Mouse (Mus musculus): ENCODE results near the gene Hbq1b. TPM values are rescaled to one million over a fixed set of nuclear protein-coding genes. Genes with fewer than 3 reads are reported as not detected.

Gene Hbq1b
- polyA plus RNA-seq, 1 experiment from 2014 or later, result 0.87 TPM

DNA sequence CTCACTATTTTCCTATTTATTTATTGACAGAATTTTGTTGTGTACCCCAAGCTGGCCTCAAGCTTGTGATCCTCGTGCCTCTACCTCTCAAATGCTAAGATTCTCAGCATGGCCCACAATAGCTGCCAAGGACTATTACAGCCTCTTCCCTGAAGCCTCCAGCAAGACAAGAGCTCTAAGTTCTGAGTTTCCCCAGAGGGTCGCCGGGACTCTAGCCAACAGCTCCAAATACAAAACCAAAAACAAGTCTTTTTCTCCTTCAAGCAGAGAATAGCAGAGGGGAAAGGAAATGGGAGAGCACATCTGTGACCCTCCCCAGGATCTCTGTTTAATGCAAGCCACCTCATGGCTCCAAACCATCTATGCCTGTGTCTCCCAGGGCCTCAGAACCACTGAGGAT is 42.7 kb upstream of the Hbq1b start:
- H3K36me3 ChIP-seq (ENCODE audit: insufficient read depth, low read length), result peaks cover 21% of the 10 kb centered on the region
- H3K4me3 ChIP-seq (replicated peaks; ENCODE audit: low read depth, low read length), result no peak overlapping the region
- no peak for TF ChIP-seq CTCF (IDR thresholded peaks at IDR 0.05; ENCODE audit: low read depth)
- H3K27ac ChIP-seq, result peak overlapping the region; percentile 77
- no peak overlapping the region for H3K9ac ChIP-seq (ENCODE audit: low read depth, low read length)
- 0 out of 2 replicates have a peak overlapping the region, but pooled peaks have one; percentile 10 for H3K4me2 ChIP-seq (ENCODE audit: low read length)
- no peaks in the 10 kb centered on the region for H3K9me3 ChIP-seq (replicated peaks; ENCODE audit: low read length)
- DNase-seq (ENCODE audit: low spot score) (peak; percentile 38), ATAC-seq (replicated peaks; ENCODE audit: low FRiP score, low read depth) (no peak)
- no peaks in the 10 kb centered on the region for H3K27me3 ChIP-seq (ENCODE audit: insufficient read depth, low read length)
- 70% methylated on average over 3 of the region's 3 CpGs for WGBS
- peaks cover 12% of the 10 kb centered on the region for H3K4me1 ChIP-seq (replicated peaks; ENCODE audit: insufficient read depth, low read length)

DNA sequence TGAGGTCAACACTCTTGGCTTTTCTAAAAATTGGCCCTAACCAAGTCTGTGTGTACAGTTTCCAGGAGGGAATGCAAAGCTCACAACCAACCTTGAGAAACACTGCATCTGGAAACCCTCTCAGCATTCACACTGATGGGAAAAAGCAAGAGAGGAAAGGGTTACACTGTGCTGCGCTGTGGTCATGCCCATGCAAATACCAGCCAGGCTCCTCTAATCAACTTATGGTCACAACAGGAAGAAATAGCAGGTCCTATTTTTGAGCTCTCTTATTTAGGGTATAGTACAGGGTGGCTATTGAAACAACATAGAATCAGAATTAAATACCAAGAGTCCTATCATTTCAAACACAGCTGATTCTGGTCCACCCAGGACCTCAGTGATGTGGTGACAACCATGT is 42.1 kb upstream of the Hbq1b start:
- H3K4me2 ChIP-seq (ENCODE audit: low read length), result no peak overlapping the region
- peaks cover 20% of the 10 kb centered on the region for H3K36me3 ChIP-seq (ENCODE audit: insufficient read depth, low read length)
- no peaks in the 10 kb centered on the region for H3K9me3 ChIP-seq (replicated peaks; ENCODE audit: low read length)
- 80% methylated on average over 1 of the region's 1 CpGs for WGBS
- TF ChIP-seq CTCF (IDR thresholded peaks at IDR 0.05; ENCODE audit: low read depth), result no peak
- H3K4me3 ChIP-seq (replicated peaks; ENCODE audit: low read depth, low read length), result no peak overlapping the region
- H3K27ac ChIP-seq, result peak overlapping the region; percentile 77
- H3K9ac ChIP-seq (ENCODE audit: low read depth, low read length), result no peak overlapping the region
- DNase-seq (ENCODE audit: low spot score), result no peak
- no peak for ATAC-seq (replicated peaks; ENCODE audit: low FRiP score, low read depth)
- no peaks in the 10 kb centered on the region for H3K27me3 ChIP-seq (ENCODE audit: insufficient read depth, low read length)
- H3K4me1 ChIP-seq (replicated peaks; ENCODE audit: insufficient read depth, low read length), result peaks cover 12% of the 10 kb centered on the region

DNA sequence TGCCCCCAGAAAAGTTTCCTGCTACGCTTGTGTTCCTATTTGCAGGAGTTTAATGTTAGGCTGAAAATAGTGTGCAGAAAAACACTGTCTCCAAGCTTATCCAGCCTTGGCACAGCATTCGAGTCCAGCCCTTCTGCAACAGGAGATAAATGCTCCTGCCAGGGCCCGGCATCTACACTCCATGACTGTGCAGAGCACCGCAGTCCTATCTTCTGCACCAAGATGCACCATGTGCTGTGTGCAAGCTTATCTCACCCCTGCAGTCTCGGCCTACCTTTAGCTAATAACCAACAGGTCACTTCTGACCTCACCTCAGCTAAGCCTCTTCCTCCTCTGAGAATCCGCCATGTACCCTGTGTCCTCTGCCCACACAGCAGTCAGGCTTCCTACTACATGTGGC is 41.2 kb upstream of the Hbq1b start:
- H3K27ac ChIP-seq, result no peak overlapping the region
- H3K9ac ChIP-seq (ENCODE audit: low read depth, low read length), result no peak overlapping the region
- no peaks in the 10 kb centered on the region for H3K27me3 ChIP-seq (ENCODE audit: insufficient read depth, low read length)
- no peaks in the 10 kb centered on the region for H3K9me3 ChIP-seq (replicated peaks; ENCODE audit: low read length)
- ATAC-seq (replicated peaks; ENCODE audit: low FRiP score, low read depth) (no peak), DNase-seq (ENCODE audit: low spot score) (no peak)
- no peak overlapping the region for H3K4me2 ChIP-seq (ENCODE audit: low read length)
- H3K4me1 ChIP-seq (replicated peaks; ENCODE audit: insufficient read depth, low read length), result peaks cover 12% of the 10 kb centered on the region
- 94% methylated on average over 6 of the region's 6 CpGs for whole genome bisulfite sequencing
- no peak overlapping the region for H3K4me3 ChIP-seq (replicated peaks; ENCODE audit: low read depth, low read length)
- no peak for TF ChIP-seq CTCF (IDR thresholded peaks at IDR 0.05; ENCODE audit: low read depth)
- H3K36me3 ChIP-seq (ENCODE audit: insufficient read depth, low read length), result peaks cover 20% of the 10 kb centered on the region

DNA sequence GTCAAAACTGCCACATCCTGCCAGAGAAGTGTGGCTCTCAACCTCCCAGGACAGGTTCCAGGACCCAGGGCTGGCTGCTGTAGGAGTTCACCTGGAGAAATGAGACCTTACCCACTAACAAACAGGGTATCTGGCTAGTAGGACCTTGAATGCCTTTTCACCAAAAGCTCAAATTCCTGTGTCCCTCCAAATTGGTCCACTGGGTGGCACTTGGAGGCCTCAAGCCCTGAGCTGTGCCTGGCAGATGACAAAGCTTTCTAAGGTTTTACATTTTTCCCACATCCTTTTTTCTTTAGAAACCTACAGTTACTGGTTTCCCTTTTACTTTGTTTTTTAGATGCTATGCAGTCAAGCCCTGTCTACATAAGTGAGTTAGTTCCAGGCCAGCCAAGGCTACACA is 39.7 kb upstream of the Hbq1b start:
- Histone ChIP-seq H3K9ac (ENCODE audit: low read depth, low read length) (no peak overlapping the region), H3K4me1 (replicated peaks; ENCODE audit: insufficient read depth, low read length) (peaks cover 12% of the 10 kb centered on the region), H3K27me3 (ENCODE audit: insufficient read depth, low read length) (no peaks in the 10 kb centered on the region), H3K36me3 (ENCODE audit: insufficient read depth, low read length) (peaks cover 16% of the 10 kb centered on the region), H3K9me3 (replicated peaks; ENCODE audit: low read length) (no peaks in the 10 kb centered on the region), H3K27ac (no peak overlapping the region), H3K4me3 (replicated peaks; ENCODE audit: low read depth, low read length) (no peak overlapping the region), H3K4me2 (ENCODE audit: low read length) (no peak overlapping the region)
- no peak for ATAC-seq (replicated peaks; ENCODE audit: low FRiP score, low read depth)
- peak; percentile 55 for TF ChIP-seq CTCF (IDR thresholded peaks at IDR 0.05; ENCODE audit: low read depth)
- no peak for DNase-seq (ENCODE audit: low spot score)

DNA sequence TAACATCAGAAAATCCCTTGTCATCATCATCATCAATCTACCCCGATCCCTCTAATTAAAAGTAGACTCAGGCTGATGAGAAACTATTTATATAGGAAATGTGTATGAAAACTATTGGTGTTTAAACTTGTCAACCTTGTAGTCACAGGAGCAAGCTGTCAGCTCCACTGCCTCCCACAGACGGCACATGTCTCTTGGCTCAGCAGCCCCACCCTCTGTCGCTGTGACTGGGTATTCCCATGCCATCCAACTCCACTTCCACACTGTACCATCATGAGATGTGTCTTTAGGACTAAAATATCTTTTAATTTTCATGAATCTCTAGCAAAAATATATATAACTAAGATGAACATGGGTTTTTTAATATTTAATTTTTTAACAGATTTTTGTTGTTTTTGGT is 38.4 kb upstream of the Hbq1b start:
- H3K9me3 ChIP-seq (replicated peaks; ENCODE audit: low read length), result no peaks in the 10 kb centered on the region
- H3K36me3 ChIP-seq (ENCODE audit: insufficient read depth, low read length), result peaks cover 17% of the 10 kb centered on the region
- H3K27me3 ChIP-seq (ENCODE audit: insufficient read depth, low read length), result no peaks in the 10 kb centered on the region
- DNase-seq (ENCODE audit: low spot score) (no peak), ATAC-seq (replicated peaks; ENCODE audit: low FRiP score, low read depth) (no peak)
- TF ChIP-seq CTCF (IDR thresholded peaks at IDR 0.05; ENCODE audit: low read depth), result no peak
- no peak overlapping the region for H3K4me2 ChIP-seq (ENCODE audit: low read length)
- H3K27ac ChIP-seq, result no peak overlapping the region
- peaks cover 10% of the 10 kb centered on the region for H3K4me1 ChIP-seq (replicated peaks; ENCODE audit: insufficient read depth, low read length)
- no peak overlapping the region for H3K9ac ChIP-seq (ENCODE audit: low read depth, low read length)
- H3K4me3 ChIP-seq (replicated peaks; ENCODE audit: low read depth, low read length), result no peak overlapping the region
- 68% methylated on average over 3 of the region's 3 CpGs for WGBS

DNA sequence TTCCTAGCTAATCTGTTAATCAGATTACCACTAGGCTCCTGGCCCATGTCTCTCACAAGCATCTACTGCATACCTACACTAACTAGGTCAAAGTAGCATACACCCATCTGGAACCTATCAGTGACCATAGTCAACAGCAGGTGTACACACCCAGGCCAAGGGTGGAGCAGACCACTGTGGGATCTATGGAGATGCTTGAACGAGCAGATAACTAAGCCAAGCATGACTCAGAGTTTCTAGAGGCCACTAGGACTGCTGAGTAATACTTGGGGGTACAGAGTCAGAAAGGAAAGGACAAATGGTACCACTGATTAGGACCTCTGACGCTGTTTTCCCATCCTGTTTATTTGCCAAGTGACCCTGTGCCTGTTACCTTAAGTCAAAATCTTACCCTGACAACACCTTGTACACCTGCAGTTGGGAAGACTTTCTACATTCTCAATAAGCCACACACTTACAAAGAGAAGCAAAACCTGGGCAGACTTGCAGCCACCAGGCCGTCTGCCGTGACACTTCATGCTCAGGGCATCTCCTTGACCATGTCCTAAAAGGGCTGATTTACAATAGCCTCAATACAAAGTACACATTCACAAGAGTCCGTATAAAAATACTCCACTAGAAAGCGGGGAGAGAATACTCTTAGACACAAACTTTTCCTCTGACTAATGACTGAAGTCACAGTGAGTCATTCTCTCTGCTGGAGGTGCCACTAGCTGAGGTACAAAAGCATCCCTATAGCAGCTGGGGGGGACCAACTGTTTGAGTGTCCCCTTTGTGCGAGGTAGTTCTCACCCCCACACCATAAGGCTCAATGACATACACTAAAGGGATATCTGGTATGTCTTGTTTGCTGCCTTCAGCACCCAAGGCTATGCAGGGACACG is 35.6 kb upstream of the Hbq1b start:
- Histone ChIP-seq H3K9ac (ENCODE audit: low read depth, low read length) (no peak overlapping the region), H3K4me3 (replicated peaks; ENCODE audit: low read depth, low read length) (no peak overlapping the region), H3K36me3 (ENCODE audit: insufficient read depth, low read length) (peaks cover 30% of the 10 kb centered on the region), H3K4me2 (ENCODE audit: low read length) (no peak overlapping the region), H3K4me1 (replicated peaks; ENCODE audit: insufficient read depth, low read length) (no peaks in the 10 kb centered on the region), H3K9me3 (replicated peaks; ENCODE audit: low read length) (no peaks in the 10 kb centered on the region), H3K27ac (no peak overlapping the region), H3K27me3 (ENCODE audit: insufficient read depth, low read length) (no peaks in the 10 kb centered on the region)
- no peak for TF ChIP-seq CTCF (IDR thresholded peaks at IDR 0.05; ENCODE audit: low read depth)
- 81% methylated on average over 8 of the region's 8 CpGs for WGBS
- DNase-seq (ENCODE audit: low spot score) (no peak), ATAC-seq (replicated peaks; ENCODE audit: low FRiP score, low read depth) (no peak)

All from kidney, postnatal 0 days (tissue).